Mouse (Mus musculus): ENCODE results near the gene Btf3. TPM values are rescaled to one million over a fixed set of nuclear protein-coding genes. Genes with fewer than 3 reads are reported as not detected.
A peak's percentile ranks its signal among the peaks of the same experiment; 100 is the strongest.

Btf3 gene
- polyA plus RNA-seq, 1 experiment from 2014 or later = 449 TPM

GRCm38 (mm10) chr13:98298833-98299758 lies 17.7 kb downstream of the Btf3 start:
- Histone ChIP-seq H3K36me3 (ENCODE audit: control insufficient read depth, insufficient read depth, low read length) (no peaks in the 10 kb centered on the region), H3K27me3 (replicated peaks; ENCODE audit: control insufficient read depth, insufficient read depth, low read length) (no peaks in the 10 kb centered on the region), H3K4me2 (ENCODE audit: low read length) (peak overlapping the region; percentile 52), H3K4me1 (ENCODE audit: control insufficient read depth, insufficient read depth, low read depth, low read length) (peaks cover 3% of the 10 kb centered on the region), H3K27ac (ENCODE audit: low read depth, low read length) (no peak overlapping the region), H3K9ac (ENCODE audit: low read depth, low read length) (0 out of 2 replicates have a peak overlapping the region, but pooled peaks have one; percentile 39), H3K4me3 (ENCODE audit: low read length) (peak overlapping the region; percentile 25), H3K9me3 (ENCODE audit: control insufficient read depth, low read length) (no peaks in the 10 kb centered on the region)
- ATAC-seq = peak; percentile 87
- WGBS = 44% methylated on average over 21 of the region's 21 CpGs

GRCm38 (mm10) chr13:98297883-98298482 lies 18.8 kb downstream of the Btf3 start:
- WGBS = 95% methylated on average over 6 of the region's 6 CpGs
- no peaks in the 10 kb centered on the region for H3K36me3 ChIP-seq (ENCODE audit: control insufficient read depth, insufficient read depth, low read length)
- H3K27ac ChIP-seq (ENCODE audit: low read depth, low read length) = no peak overlapping the region
- no peaks in the 10 kb centered on the region for H3K9me3 ChIP-seq (ENCODE audit: control insufficient read depth, low read length)
- H3K4me3 ChIP-seq (ENCODE audit: low read length) = no peak overlapping the region
- H3K4me1 ChIP-seq (ENCODE audit: control insufficient read depth, insufficient read depth, low read depth, low read length) = peaks cover 3% of the 10 kb centered on the region
- ATAC-seq = no peak
- no peak overlapping the region for H3K9ac ChIP-seq (ENCODE audit: low read depth, low read length)
- H3K27me3 ChIP-seq (replicated peaks; ENCODE audit: control insufficient read depth, insufficient read depth, low read length) = no peaks in the 10 kb centered on the region
- H3K4me2 ChIP-seq (ENCODE audit: low read length) = no peak overlapping the region

- ATAC-seq = no peak
- H3K4me2 ChIP-seq (ENCODE audit: low read length) = no peak overlapping the region
- 44% methylated on average over 5 of the region's 5 CpGs for WGBS
Measured at GRCm38 (mm10) chr13:98296072-98296471, 20.7 kb downstream of the Btf3 start.

GRCm38 (mm10) chr13:98291712-98292111 lies 25.1 kb downstream of the Btf3 start:
- no peak overlapping the region for H3K4me3 ChIP-seq (ENCODE audit: low read length)
- no peaks in the 10 kb centered on the region for H3K9me3 ChIP-seq (ENCODE audit: control insufficient read depth, low read length)
- ATAC-seq = no peak
- no peaks in the 10 kb centered on the region for H3K27me3 ChIP-seq (replicated peaks; ENCODE audit: control insufficient read depth, insufficient read depth, low read length)
- no peaks in the 10 kb centered on the region for H3K36me3 ChIP-seq (ENCODE audit: control insufficient read depth, insufficient read depth, low read length)
- no peaks in the 10 kb centered on the region for H3K4me1 ChIP-seq (ENCODE audit: control insufficient read depth, insufficient read depth, low read depth, low read length)
- H3K4me2 ChIP-seq (ENCODE audit: low read length) = no peak overlapping the region
- no peak overlapping the region for H3K9ac ChIP-seq (ENCODE audit: low read depth, low read length)
- H3K27ac ChIP-seq (ENCODE audit: low read depth, low read length) = no peak overlapping the region
- WGBS = 85% methylated on average over 8 of the region's 8 CpGs

More at GRCm38 (mm10) chr13:98296072-98296471, 20.7 kb downstream of the Btf3 start:
- Histone ChIP-seq H3K9ac (ENCODE audit: low read depth, low read length) (no peak overlapping the region), H3K4me3 (ENCODE audit: low read length) (no peak overlapping the region), H3K27me3 (replicated peaks; ENCODE audit: control insufficient read depth, insufficient read depth, low read length) (no peaks in the 10 kb centered on the region), H3K27ac (ENCODE audit: low read depth, low read length) (no peak overlapping the region), H3K36me3 (ENCODE audit: control insufficient read depth, insufficient read depth, low read length) (no peaks in the 10 kb centered on the region), H3K4me1 (ENCODE audit: control insufficient read depth, insufficient read depth, low read depth, low read length) (peaks cover 3% of the 10 kb centered on the region), H3K9me3 (ENCODE audit: control insufficient read depth, low read length) (no peaks in the 10 kb centered on the region)

GRCm38 (mm10) chr13:98290719-98291118 lies 26.1 kb downstream of the Btf3 start:
- Histone ChIP-seq H3K9me3 (ENCODE audit: control insufficient read depth, low read length) (no peaks in the 10 kb centered on the region), H3K9ac (ENCODE audit: low read depth, low read length) (no peak overlapping the region), H3K4me2 (ENCODE audit: low read length) (no peak overlapping the region), H3K27ac (ENCODE audit: low read depth, low read length) (no peak overlapping the region), H3K4me1 (ENCODE audit: control insufficient read depth, insufficient read depth, low read depth, low read length) (no peaks in the 10 kb centered on the region), H3K4me3 (ENCODE audit: low read length) (no peak overlapping the region), H3K27me3 (replicated peaks; ENCODE audit: control insufficient read depth, insufficient read depth, low read length) (no peaks in the 10 kb centered on the region), H3K36me3 (ENCODE audit: control insufficient read depth, insufficient read depth, low read length) (no peaks in the 10 kb centered on the region)
- no peak for ATAC-seq
- 42% methylated on average over 2 of the region's 2 CpGs for WGBS

- H3K27ac ChIP-seq (ENCODE audit: low read depth, low read length) = no peak overlapping the region
- ATAC-seq = no peak
- H3K9me3 ChIP-seq (ENCODE audit: control insufficient read depth, low read length) = no peaks in the 10 kb centered on the region
- no peak overlapping the region for H3K9ac ChIP-seq (ENCODE audit: low read depth, low read length)
- 81% methylated on average over 12 of the region's 12 CpGs for WGBS
- no peak overlapping the region for H3K4me2 ChIP-seq (ENCODE audit: low read length)
- H3K36me3 ChIP-seq (ENCODE audit: control insufficient read depth, insufficient read depth, low read length) = no peaks in the 10 kb centered on the region
- no peak overlapping the region for H3K4me3 ChIP-seq (ENCODE audit: low read length)
- H3K27me3 ChIP-seq (replicated peaks; ENCODE audit: control insufficient read depth, insufficient read depth, low read length) = no peaks in the 10 kb centered on the region
- H3K4me1 ChIP-seq (ENCODE audit: control insufficient read depth, insufficient read depth, low read depth, low read length) = no peaks in the 10 kb centered on the region
Measured at GRCm38 (mm10) chr13:98280990-98281650, 35.7 kb downstream of the Btf3 start.

- H3K36me3 ChIP-seq (ENCODE audit: control insufficient read depth, insufficient read depth, low read length) = peaks cover 4% of the 10 kb centered on the region
- H3K27ac ChIP-seq (ENCODE audit: low read depth, low read length) = no peak within 1 kb of the TSS
- 86% methylated on average over 5 of the region's 5 CpGs for WGBS
- no peaks in the 10 kb centered on the region for H3K9me3 ChIP-seq (ENCODE audit: control insufficient read depth, low read length)
- no peak within 1 kb of the TSS for H3K9ac ChIP-seq (ENCODE audit: low read depth, low read length)
- ATAC-seq = no peak
- no peak within 1 kb of the TSS for H3K4me3 ChIP-seq (ENCODE audit: low read length)
- no peaks in the 10 kb centered on the region for H3K4me1 ChIP-seq (ENCODE audit: control insufficient read depth, insufficient read depth, low read depth, low read length)
- no peak within 1 kb of the TSS for H3K4me2 ChIP-seq (ENCODE audit: low read length)
- H3K27me3 ChIP-seq (replicated peaks; ENCODE audit: control insufficient read depth, insufficient read depth, low read length) = no peaks in the 10 kb centered on the region
Measured at GRCm38 (mm10) chr13:98279686-98280085, 37.1 kb downstream of the Btf3 start, which contains the start of gene Gm21976. Gene Gm21976, plus strand, starts transcription at chr13:98279887.

GRCm38 (mm10) chr13:98277501-98277900 lies 39.3 kb downstream of the Btf3 start:
- no peaks in the 10 kb centered on the region for H3K9me3 ChIP-seq (ENCODE audit: control insufficient read depth, low read length)
- H3K27ac ChIP-seq (ENCODE audit: low read depth, low read length) = no peak overlapping the region
- H3K4me2 ChIP-seq (ENCODE audit: low read length) = no peak overlapping the region
- H3K36me3 ChIP-seq (ENCODE audit: control insufficient read depth, insufficient read depth, low read length) = peaks cover 15% of the 10 kb centered on the region
- H3K27me3 ChIP-seq (replicated peaks; ENCODE audit: control insufficient read depth, insufficient read depth, low read length) = no peaks in the 10 kb centered on the region
- ATAC-seq = no peak
- H3K4me3 ChIP-seq (ENCODE audit: low read length) = no peak overlapping the region
- H3K4me1 ChIP-seq (ENCODE audit: control insufficient read depth, insufficient read depth, low read depth, low read length) = no peaks in the 10 kb centered on the region
- 87% methylated on average over 2 of the region's 2 CpGs for WGBS
- H3K9ac ChIP-seq (ENCODE audit: low read depth, low read length) = no peak overlapping the region

- WGBS = 89% methylated on average over 7 of the region's 7 CpGs
- Histone ChIP-seq H3K27me3 (replicated peaks; ENCODE audit: control insufficient read depth, insufficient read depth, low read length) (no peaks in the 10 kb centered on the region), H3K9me3 (ENCODE audit: control insufficient read depth, low read length) (no peaks in the 10 kb centered on the region), H3K4me1 (ENCODE audit: control insufficient read depth, insufficient read depth, low read depth, low read length) (no peaks in the 10 kb centered on the region), H3K9ac (ENCODE audit: low read depth, low read length) (no peak overlapping the region), H3K4me3 (ENCODE audit: low read length) (no peak overlapping the region), H3K36me3 (ENCODE audit: control insufficient read depth, insufficient read depth, low read length) (peaks cover 23% of the 10 kb centered on the region), H3K27ac (ENCODE audit: low read depth, low read length) (no peak overlapping the region), H3K4me2 (ENCODE audit: low read length) (no peak overlapping the region)
- no peak for ATAC-seq
Measured at GRCm38 (mm10) chr13:98276253-98276652, 40.6 kb downstream of the Btf3 start.
